Mouse (Mus musculus) MEL (cell line): ENCODE data around the gene Pml.

Experiments used
- CHD2 ChIP-seq: IDR thresholded peaks from 2 replicates; pipeline ENCODE4 v1.6.1; 2011; ENCODE audit warnings: low read length, improper control_type of control experiment
- CTCF ChIP-seq, 3 experiments: IDR thresholded peaks in 2 of 3; conservative IDR thresholded peaks in 1 of 3; 2 replicates each; pipeline ENCODE4 v1.5.1; 2011 to 2012; ENCODE audit warnings: low read length in 3 of 3, low read depth in 2 of 3, mild to moderate bottlenecking in 2 of 3, improper control_type of control experiment in 1 of 3, inconsistent platforms in 1 of 3, mixed read lengths in 1 of 3, moderate library complexity in 1 of 3; ENCODE audit not compliant: control insufficient read depth in 1 of 3, insufficient read depth in 1 of 3, poor library complexity in 1 of 3, severe bottlenecking in 1 of 3
- ETS1 ChIP-seq: IDR thresholded peaks from 2 replicates; pipeline ENCODE4 v1.6.1; 2012; ENCODE audit warnings: low read depth, mild to moderate bottlenecking, inconsistent platforms, low read length, improper control_type of control experiment, moderate library complexity
- GATA1 ChIP-seq: IDR thresholded peaks from 2 replicates; pipeline ENCODE4 v1.6.1; 2011; ENCODE audit warnings: low read depth, low read length, improper control_type of control experiment
- POLR2A ChIP-seq, 2 experiments: IDR thresholded peaks; 2 replicates each; pipeline ENCODE4 v1.6.1; 2011 to 2012; ENCODE audit warnings: low read length in 2 of 2, mild to moderate bottlenecking in 2 of 2, control low read depth in 1 of 2, improper control_type of control experiment in 1 of 2, low read depth in 1 of 2, moderate library complexity in 1 of 2; ENCODE audit not compliant: control insufficient read depth in 1 of 2, insufficient read depth in 1 of 2, poor library complexity in 1 of 2
- SIN3A ChIP-seq: IDR thresholded peaks from 2 replicates; pipeline ENCODE4 v1.6.1; 2012; ENCODE audit warnings: low read length, improper control_type of control experiment, inconsistent platforms
- TAL1 ChIP-seq: IDR thresholded peaks from 2 replicates; pipeline ENCODE4 v1.6.1; 2012; ENCODE audit warnings: mild to moderate bottlenecking, inconsistent platforms, low read length, moderate library complexity, mixed read lengths
- USF1 ChIP-seq: IDR thresholded peaks from 2 replicates; pipeline ENCODE4 v1.6.1; 2014; ENCODE audit warnings: low read depth, mild to moderate bottlenecking, inconsistent platforms, low read length, improper control_type of control experiment, moderate library complexity

- no peak for TF ChIP-seq CTCF (IDR thresholded peaks at IDR 0.05 in 2 of 3, conservative IDR thresholded peaks at IDR 0.05 in 1 of 3; ENCODE audit: control insufficient read depth in 1 of 3, insufficient read depth in 1 of 3, low read depth in 2 of 3, low read length in 3 of 3, poor library complexity in 1 of 3, severe bottlenecking in 1 of 3)
- no peak for TF ChIP-seq TAL1
- no peak for TF ChIP-seq POLR2A (IDR thresholded peaks at IDR 0.05; ENCODE audit: control insufficient read depth in 1 of 2, insufficient read depth in 1 of 2, low read depth in 1 of 2, low read length in 2 of 2, poor library complexity in 1 of 2)
- no peak for TF ChIP-seq SIN3A
- no peak for TF ChIP-seq GATA1
- no peak for TF ChIP-seq ETS1
- TF ChIP-seq USF1: no peak
- no peak for TF ChIP-seq CHD2
Measured at GRCm38 (mm10) chr9:58289090-58289489, 39.5 kb upstream of the Pml start.
